Mouse (Mus musculus) liver, embryonic 14.5 days (tissue): ENCODE data around the gene Nkd1. TPM values are rescaled to one million over a fixed set of nuclear protein-coding genes. Genes with fewer than 3 reads are reported as not detected.

Source experiments
- ATAC-seq: fragments of 200-750 bp; cut with Nextera tagmentation; 2 replicates; pipeline ENCODE4 v1.8.0; 2017; ENCODE audit warnings: moderate number of reproducible peaks, mild to moderate bottlenecking, moderate library complexity; ENCODE audit not compliant: insufficient read depth
- DNase-seq, 3 experiments: peaks; one replicate each; pipeline ENCODE4 v3.0.0-alpha.2; 2012 to 2013; ENCODE audit warnings: low read depth in 3 of 3, low spot score in 3 of 3
- H3K27ac ChIP-seq: fragments of 300-500 bp; sonication (generic); 2 replicates; pipeline ENCODE4 v1.5.1; 2014; ENCODE audit warnings: moderate library complexity, mild to moderate bottlenecking, control low read depth, inconsistent platforms
- H3K27me3 ChIP-seq: fragments of 300-500 bp; sonication (generic); 2 replicates; pipeline ENCODE4 v1.6.1; 2014; ENCODE audit warnings: mild to moderate bottlenecking, low read length, moderate library complexity; ENCODE audit not compliant: control insufficient read depth, insufficient read depth
- H3K36me3 ChIP-seq: fragments of 300-500 bp; sonication (generic); replicated peaks from 2 replicates; pipeline ENCODE4 v1.6.1; 2014; ENCODE audit warnings: low read depth; ENCODE audit not compliant: control insufficient read depth, insufficient read depth
- H3K4me1 ChIP-seq, 2 experiments: fragments of 200-500 bp in 1 of 2; fragments of 300-500 bp in 1 of 2; sonication (generic) in 1 of 2; replicated peaks; 2 replicates each; pipeline ENCODE4 v1.6.1; 2012 to 2014; ENCODE audit warnings: antibody characterized with exemption in 1 of 2, inconsistent platforms in 1 of 2, low read length in 1 of 2; ENCODE audit not compliant: control insufficient read depth in 2 of 2, insufficient read depth in 2 of 2
- H3K4me2 ChIP-seq: fragments of 300-500 bp; sonication (generic); 2 replicates; pipeline ENCODE4 v1.6.1; 2014; ENCODE audit warnings: low read depth, mild to moderate bottlenecking, control low read depth, moderate library complexity
- H3K4me3 ChIP-seq, 2 experiments: fragments of 200-500 bp in 1 of 2; fragments of 300-500 bp in 1 of 2; sonication (generic) in 1 of 2; 2 replicates each; pipeline ENCODE4 v1.5.1; 2012 to 2014; ENCODE audit warnings: low read depth in 2 of 2, low read length in 2 of 2, mild to moderate bottlenecking in 2 of 2, control low read depth in 1 of 2, inconsistent platforms in 1 of 2, moderate library complexity in 1 of 2; ENCODE audit not compliant: insufficient read depth in 1 of 2
- H3K9ac ChIP-seq: fragments of 300-500 bp; sonication (generic); replicated peaks from 2 replicates; pipeline ENCODE4 v1.6.1; 2014; ENCODE audit warnings: mild to moderate bottlenecking, control low read depth, moderate library complexity
- H3K9me3 ChIP-seq: fragments of 300-500 bp; sonication (generic); 2 replicates; pipeline ENCODE4 v1.6.1; 2016; ENCODE audit warnings: low read length, mixed read lengths; ENCODE audit not compliant: control insufficient read depth
- CTCF ChIP-seq: IDR thresholded peaks from 2 replicates; pipeline ENCODE4 v1.5.1; 2016; ENCODE audit warnings: antibody characterized with exemption, low read depth, control low read depth
- EP300 ChIP-seq: IDR thresholded peaks from 2 replicates; pipeline ENCODE4 v1.6.1; 2016; ENCODE audit warnings: antibody characterized with exemption, low read depth
- WGBS: fragments of 180-500 bp; shearing (Covaris S2); extraction: QIAGEN DNeasy Blood & Tissue Kit; methylation state at CpG from one replicate; pipeline ENCODE4 v1.1.7; 2014; ENCODE audit not compliant: insufficient replicate concordance; 5-methylcytosine and 5-hydroxymethylcytosine counted together
- polyA plus RNA-seq, 2 experiments: library from polyadenylated mRNA; depleted of rRNA in 1 of 2; stranded (reverse) in 1 of 2; unstranded in 1 of 2; fragments of >200 nt; fragmentation: Nextera tagmentation in 1 of 2; extraction: Ambion mirVana in 1 of 2; gene quantifications; 2 replicates each; pipeline versions ENCODE4 v1.2.1 to v1.2.3; 2012 to 2014

The Nkd1 gene
- polyA plus RNA-seq, 2 experiments = 0.96 to 0.97 TPM

GRCm38 (mm10) chr8:88564256-88564903, 43.2 kb downstream of the Nkd1 start:
- Histone ChIP-seq H3K9me3 (no peaks in the 10 kb centered on the region), H3K4me2 (no peak overlapping the region), H3K27ac (no peak overlapping the region), H3K36me3 (no peaks in the 10 kb centered on the region), H3K4me3 (no peak overlapping the region), H3K27me3 (no peaks in the 10 kb centered on the region), H3K9ac (no peak overlapping the region), H3K4me1 (peaks cover 0 to 10% of the 10 kb centered on the region in 2 experiments; a peak in 1 of 4 replicates)
- DNase-seq = no peak
- no peak for ATAC-seq
- TF ChIP-seq EP300 (no peak), CTCF (no peak)
- WGBS = 26% methylated on average over 10 of the region's 11 CpGs

- TF ChIP-seq CTCF (no peak), EP300 (no peak)
- WGBS = 60% methylated on average over 4 of the region's 4 CpGs
- Histone ChIP-seq H3K9me3 (no peaks in the 10 kb centered on the region), H3K27ac (no peak overlapping the region), H3K36me3 (no peaks in the 10 kb centered on the region), H3K4me3 (no peak overlapping the region), H3K4me1 (peaks cover 0 to 19% of the 10 kb centered on the region in 2 experiments; a peak in 2 of 4 replicates), H3K4me2 (no peak overlapping the region), H3K9ac (no peak overlapping the region), H3K27me3 (no peaks in the 10 kb centered on the region)
- ATAC-seq (no peak), DNase-seq (no peak)
Measured at GRCm38 (mm10) chr8:88566119-88566518, 45.0 kb downstream of the Nkd1 start.

- no peak for ATAC-seq
- Histone ChIP-seq H3K36me3 (no peaks in the 10 kb centered on the region), H3K4me1 (peaks cover 0 to 21% of the 10 kb centered on the region in 2 experiments; a peak in 2 of 4 replicates), H3K9me3 (no peaks in the 10 kb centered on the region), H3K9ac (no peak overlapping the region), H3K4me3 (no peak overlapping the region), H3K27me3 (no peaks in the 10 kb centered on the region), H3K27ac (no peak overlapping the region), H3K4me2 (no peak overlapping the region)
- DNase-seq = no peak
- TF ChIP-seq EP300 = no peak
- peak; percentile 41 for TF ChIP-seq CTCF
- 37% methylated on average over 13 of the region's 13 CpGs for WGBS
Measured at GRCm38 (mm10) chr8:88567314-88568121, 46.4 kb downstream of the Nkd1 start.

GRCm38 (mm10) chr8:88568211-88568610, 47.1 kb downstream of the Nkd1 start:
- no peak for TF ChIP-seq CTCF
- no peak for TF ChIP-seq EP300
- Histone ChIP-seq H3K36me3 (no peaks in the 10 kb centered on the region), H3K9me3 (no peaks in the 10 kb centered on the region), H3K27ac (no peak overlapping the region), H3K4me2 (no peak overlapping the region), H3K27me3 (no peaks in the 10 kb centered on the region), H3K9ac (no peak overlapping the region), H3K4me3 (no peak overlapping the region), H3K4me1 (peaks cover 0 to 21% of the 10 kb centered on the region in 2 experiments; a peak in 2 of 4 replicates)
- 57% methylated on average over 3 of the region's 3 CpGs for WGBS
- DNase-seq = no peak
- ATAC-seq = no peak

- WGBS = 56% methylated on average over 7 of the region's 7 CpGs
- ATAC-seq (no peak), DNase-seq (no peak)
- Histone ChIP-seq H3K4me3 (no peak overlapping the region), H3K27me3 (no peaks in the 10 kb centered on the region), H3K27ac (no peak overlapping the region), H3K36me3 (no peaks in the 10 kb centered on the region), H3K9me3 (no peaks in the 10 kb centered on the region), H3K4me2 (no peak overlapping the region), H3K9ac (no peak overlapping the region), H3K4me1 (peaks cover 0 to 18% of the 10 kb centered on the region in 2 experiments; a peak in 2 of 4 replicates)
- TF ChIP-seq CTCF (no peak), EP300 (no peak)
Measured at GRCm38 (mm10) chr8:88569366-88569765, 48.2 kb downstream of the Nkd1 start.
